Mouse (Mus musculus): Measurements from ENCODE around the gene Mrpl37.

- TF ChIP-seq CTCF (IDR thresholded peaks at IDR 0.05; ENCODE audit: low read depth), result no peak
- no peak for TF ChIP-seq EP300 (IDR thresholded peaks at IDR 0.05; ENCODE audit: low read depth)
Measured at GRCm38 (mm10) chr4:107006807-107007206, 59.9 kb downstream of the Mrpl37 start.
